Mouse (Mus musculus) embryo, embryonic 11 days (tissue): Measurements from ENCODE around the gene Atp13a5.
A peak's percentile ranks its signal among the peaks of the same experiment; 100 is the strongest.

Source experiments
- DNase-seq: peaks from one replicate; pipeline ENCODE4 v3.0.0-alpha.2; 2015

The Atp13a5 gene

GRCm38 (mm10) chr16:29378458-29378857 lies at the start of gene Atp13a5:
TSS of gene Atp13a5 (minus strand) at chr16:29378732.
- no peak for DNase-seq

DNA sequence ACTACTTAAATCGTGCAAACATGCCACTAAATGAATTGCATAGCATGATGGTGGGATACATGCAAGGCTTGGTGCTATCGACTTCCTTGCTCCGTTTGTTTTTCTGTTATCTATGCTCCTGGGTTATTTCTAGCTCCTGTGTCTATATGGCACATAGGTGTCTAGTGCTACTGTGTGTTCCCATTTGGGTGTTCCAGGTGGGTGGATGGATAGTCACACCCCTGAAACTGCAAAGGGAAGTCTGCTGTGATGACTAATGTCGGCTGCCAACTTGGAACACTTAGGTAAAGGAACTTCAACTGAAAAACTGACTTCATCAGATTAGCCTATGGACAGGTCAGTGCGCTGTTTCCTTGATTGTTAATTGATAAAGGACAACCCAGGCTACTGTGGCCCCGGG lies 36.3 kb upstream of the Atp13a5 start:
- DNase-seq, result no peak

- DNase-seq, result no peak
Measured at GRCm38 (mm10) chr16:29407319-29407718, 28.8 kb upstream of the Atp13a5 start.

GRCm38 (mm10) chr16:29399079-29399478 lies 20.5 kb upstream of the Atp13a5 start:
- DNase-seq, result no peak

- no peak for DNase-seq
Measured at GRCm38 (mm10) chr16:29384781-29385180, 6.2 kb upstream of the Atp13a5 start.

DNA sequence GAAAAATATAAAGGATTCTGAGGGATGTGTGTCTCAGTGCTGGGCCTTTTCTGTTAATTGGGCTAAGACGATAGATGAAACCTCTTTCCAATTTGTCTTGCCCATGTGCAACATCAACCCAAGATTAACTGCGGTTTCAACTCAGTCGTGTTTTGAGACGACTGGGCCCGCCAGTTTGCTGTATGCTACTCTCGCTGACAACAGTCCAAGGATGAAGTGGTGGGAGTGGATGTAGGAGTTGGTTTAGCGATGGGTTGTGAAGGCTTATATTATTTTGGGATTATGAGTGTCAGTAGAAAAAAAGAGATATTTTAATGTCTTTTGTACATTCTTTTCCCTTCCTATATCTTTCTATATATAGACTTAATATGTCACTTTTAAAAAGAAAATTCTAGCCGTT lies 3.9 kb downstream of the Atp13a5 start:
- DNase-seq, result no peak

GRCm38 (mm10) chr16:29331351-29332044 lies 47.0 kb downstream of the Atp13a5 start:
- DNase-seq, result peak; percentile 10

GRCm38 (mm10) chr16:29330948-29331347 lies 47.6 kb downstream of the Atp13a5 start:
- no peak for DNase-seq

DNA sequence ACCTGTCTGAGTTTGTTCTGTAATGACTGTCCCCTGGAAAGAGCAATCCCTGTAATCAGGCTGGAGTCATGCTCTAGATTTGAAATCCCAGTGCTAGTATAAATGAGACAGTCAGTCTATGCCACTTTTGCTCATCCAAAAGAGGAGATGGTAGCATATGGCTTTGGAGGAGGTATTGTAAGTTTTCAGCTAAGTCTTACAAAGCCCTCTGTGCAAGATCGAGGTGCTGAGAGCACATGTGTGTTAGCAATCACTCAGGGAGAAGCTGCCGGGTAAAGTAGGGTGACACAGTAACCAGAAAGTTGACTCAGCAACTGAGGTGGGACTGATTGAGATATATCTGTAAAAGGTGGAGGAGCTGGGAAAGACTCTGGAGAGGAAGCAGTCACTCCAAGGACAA lies 49.3 kb downstream of the Atp13a5 start:
- no peak for DNase-seq

- no peak for DNase-seq
Measured at GRCm38 (mm10) chr16:29327910-29328309, 50.6 kb downstream of the Atp13a5 start.

DNA sequence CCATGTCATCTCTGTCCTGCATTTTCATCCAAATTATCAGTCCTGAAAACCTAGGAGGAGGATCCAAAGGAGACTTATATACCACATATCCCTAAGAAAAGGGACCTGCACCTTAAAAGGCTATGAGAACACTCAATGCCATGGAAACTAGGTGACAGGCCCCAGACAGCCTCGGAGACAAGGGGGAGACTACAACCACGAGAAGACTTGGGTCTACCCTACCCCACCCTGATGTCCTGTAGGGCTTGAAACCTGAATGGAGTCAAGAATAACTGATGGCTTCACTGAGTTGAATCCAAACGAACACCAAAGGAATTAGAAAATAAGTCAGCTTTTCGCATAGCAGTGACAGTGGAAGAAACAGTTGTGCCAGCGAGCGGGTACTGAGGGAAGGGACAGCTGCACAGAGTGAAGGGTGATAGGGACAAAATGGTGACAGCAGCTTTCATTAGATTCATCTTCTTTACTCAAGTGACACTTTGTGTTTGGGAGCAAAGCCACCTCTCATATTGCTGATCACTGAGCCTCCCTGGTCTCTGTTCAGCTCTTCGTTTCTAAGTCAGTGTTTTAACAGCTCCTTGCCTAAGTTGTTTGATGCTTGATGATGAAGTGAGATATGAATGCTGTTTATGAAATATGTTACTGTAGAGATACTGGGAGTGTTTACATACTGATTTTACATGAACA lies 53.2 kb downstream of the Atp13a5 start:
- no peak for DNase-seq

DNA sequence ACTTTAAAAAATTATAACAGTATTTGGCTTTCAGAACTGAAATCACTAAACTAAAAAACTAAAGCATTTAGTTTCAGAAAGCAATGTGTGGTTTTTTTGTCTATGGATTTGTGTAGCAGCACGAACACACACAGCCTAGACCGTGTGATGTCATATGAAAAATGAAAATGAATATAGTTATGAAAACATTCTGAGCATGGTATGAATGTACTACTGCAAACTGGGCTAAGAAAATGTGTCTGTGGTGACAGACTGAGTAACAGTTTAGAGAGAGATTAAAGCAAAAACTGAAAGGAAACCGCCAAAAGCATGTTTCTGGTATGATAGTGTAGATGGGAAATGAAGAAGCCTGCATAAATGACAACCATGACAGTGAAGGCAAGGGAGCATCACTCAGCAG lies 57.8 kb downstream of the Atp13a5 start:
- no peak for DNase-seq

- no peak for DNase-seq
Measured at GRCm38 (mm10) chr16:29315391-29315790, 63.1 kb downstream of the Atp13a5 start.

DNA sequence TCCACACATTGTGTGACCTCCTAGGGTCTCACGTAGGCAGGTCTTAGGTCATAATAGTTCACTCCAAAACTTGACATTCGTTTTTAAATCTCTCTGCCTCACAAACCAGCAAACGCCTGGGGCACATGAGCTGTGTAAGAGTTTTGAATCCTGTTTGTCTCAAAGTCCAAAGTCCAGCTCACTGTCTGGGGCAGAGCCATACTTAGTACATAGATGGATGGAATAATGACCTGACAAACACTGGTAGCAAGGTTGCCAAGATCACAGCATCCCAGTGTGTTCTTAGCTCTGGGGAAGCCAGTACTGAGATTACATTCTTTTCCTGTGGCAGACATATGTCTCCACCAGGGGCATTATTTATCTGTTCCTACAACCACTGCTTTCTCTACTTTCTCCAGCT lies 63.5 kb downstream of the Atp13a5 start:
- DNase-seq, result no peak

DNA sequence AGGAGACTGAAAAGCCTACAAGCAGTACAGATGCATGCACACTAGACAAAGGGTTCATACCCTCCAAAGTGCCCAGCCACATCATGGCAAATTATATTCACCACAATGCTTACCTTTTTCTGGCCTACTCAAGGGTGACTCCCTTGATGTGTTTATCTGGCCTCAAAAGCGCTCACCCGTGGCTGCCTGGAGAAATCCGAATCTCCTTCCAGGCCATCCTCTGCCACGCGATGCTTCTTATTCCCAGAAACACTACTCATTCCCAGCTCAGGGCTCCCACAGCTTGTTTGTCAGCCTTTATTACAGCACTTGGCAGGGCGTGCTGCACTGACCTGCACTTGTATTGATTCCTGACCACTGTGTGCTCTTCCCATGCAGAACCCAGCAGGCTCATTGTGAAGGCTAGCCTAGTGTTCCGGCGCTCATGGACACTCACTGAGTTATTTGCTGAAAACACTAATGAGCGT lies 80.9 kb downstream of the Atp13a5 start:
- no peak for DNase-seq

GRCm38 (mm10) chr16:29280691-29281090 lies 97.8 kb downstream of the Atp13a5 start:
- no peak for DNase-seq

- no peak for DNase-seq
Measured at GRCm38 (mm10) chr16:29254325-29254724, 124.2 kb downstream of the Atp13a5 start.

DNA sequence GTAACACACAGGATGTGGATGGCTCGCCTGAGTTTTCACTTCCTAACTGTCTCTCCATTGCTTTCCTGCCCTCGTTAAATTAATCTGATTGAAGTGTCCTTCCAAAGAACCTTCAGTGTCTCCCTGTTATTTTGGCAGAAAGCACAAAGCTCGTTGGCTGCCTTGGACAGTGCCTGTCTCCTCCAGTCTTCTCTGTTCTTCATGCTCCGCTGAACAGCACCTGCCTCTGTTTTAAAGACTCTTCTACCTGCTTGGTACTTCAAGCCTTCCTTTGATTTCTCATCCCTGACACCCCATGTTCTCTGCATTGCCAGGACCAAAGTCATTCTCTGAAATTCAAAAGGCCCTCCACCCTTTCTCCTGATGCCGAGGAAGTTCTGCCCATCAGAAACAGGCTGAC lies 142.6 kb downstream of the Atp13a5 start:
- no peak for DNase-seq

DNA sequence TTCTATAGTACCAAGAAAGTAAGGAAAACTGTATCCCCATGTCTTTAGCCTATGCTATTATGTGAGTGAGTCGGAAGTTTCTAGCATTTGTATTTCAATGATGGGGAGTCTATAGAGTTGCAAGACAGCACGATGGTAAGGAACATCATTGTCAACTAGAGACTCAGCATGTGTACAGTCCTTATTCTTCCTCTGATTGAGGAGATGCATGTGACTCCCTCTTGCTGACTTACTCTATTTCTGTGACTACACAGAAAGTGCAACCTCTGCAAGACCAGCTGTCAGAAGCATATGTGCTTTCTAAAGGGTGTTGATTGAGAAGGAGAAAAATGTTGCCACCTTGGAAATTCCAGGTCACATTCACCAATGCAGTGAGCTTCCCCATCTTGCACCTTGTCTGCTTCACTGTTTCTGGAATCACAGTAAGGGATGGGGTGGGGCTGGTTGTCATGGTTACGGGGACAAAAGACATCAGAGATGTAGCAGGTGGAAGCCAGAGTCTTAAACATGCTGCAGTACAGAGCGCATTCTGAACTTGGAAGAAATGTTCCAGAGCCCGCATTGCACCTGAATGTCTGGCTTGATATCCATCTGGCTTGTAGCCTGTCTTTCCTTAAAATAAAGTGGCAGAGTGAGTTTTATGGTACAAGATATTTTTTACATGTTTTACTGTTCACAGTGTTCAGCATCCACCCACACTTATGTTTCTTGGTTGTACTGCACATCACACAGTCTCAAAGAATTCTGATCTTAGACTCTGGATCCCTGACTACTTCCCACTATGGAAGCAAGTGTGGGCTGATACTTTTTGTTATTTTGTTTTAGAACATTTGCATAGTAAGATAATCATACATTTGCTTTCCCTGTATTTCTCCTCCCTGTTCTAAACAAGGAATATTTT lies 161.9 kb downstream of the Atp13a5 start:
- no peak for DNase-seq

- DNase-seq, result peak; percentile 79
Measured at GRCm38 (mm10) chr16:29209605-29210411, 168.7 kb downstream of the Atp13a5 start, which contains the start of gene Hrasls. TSS of gene Hrasls (plus strand) at chr16:29209695.

DNA sequence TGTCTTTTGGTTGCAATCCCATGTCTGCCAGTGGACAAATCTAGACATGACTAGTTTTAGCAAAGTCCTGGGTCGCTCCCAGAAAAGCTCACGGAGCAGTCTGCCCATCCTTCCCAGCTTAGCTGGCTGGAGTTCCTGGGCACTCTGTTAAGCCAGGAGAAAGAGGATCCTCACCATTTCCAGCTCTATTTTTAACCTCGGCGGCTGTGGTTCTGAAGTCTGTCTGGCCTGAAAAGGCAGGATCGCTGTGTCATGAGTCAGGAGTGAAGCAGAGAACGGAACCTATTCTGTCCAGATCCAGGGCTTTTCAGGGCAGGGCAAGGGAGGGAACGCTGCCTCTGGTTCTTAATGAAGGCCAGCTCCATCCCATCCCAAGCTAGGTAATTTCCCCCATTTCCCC lies 169.7 kb downstream of the Atp13a5 start:
- DNase-seq, result no peak

- DNase-seq, result no peak
Measured at GRCm38 (mm10) chr16:29205581-29205980, 173.0 kb downstream of the Atp13a5 start.

GRCm38 (mm10) chr16:29204875-29205274 lies 173.7 kb downstream of the Atp13a5 start:
- no peak for DNase-seq
